Mouse (Mus musculus) G1E (cell line): ENCODE results near the gene C3. TPM values are rescaled to one million over a fixed set of nuclear protein-coding genes. Genes with fewer than 3 reads are reported as not detected.

ENCODE experiments used
- ATAC-seq: 2 replicates; pipeline ENCODE4 v1.8.0; 2016; ENCODE audit warnings: mild to moderate bottlenecking; ENCODE audit not compliant: insufficient number of reproducible peaks, poor library complexity, low FRiP score, severe bottlenecking; ENCODE audit errors: extremely low read depth
- DNase-seq: peaks from one replicate; pipeline ENCODE4 v3.0.0; 2012; ENCODE audit warnings: low spot score
- H3K27me3 ChIP-seq: 2 replicates; pipeline ENCODE4 v1.6.1; 2012; ENCODE audit warnings: mild to moderate bottlenecking, low read length, inconsistent platforms; ENCODE audit not compliant: insufficient read depth
- H3K36me3 ChIP-seq: replicated peaks from 2 replicates; pipeline ENCODE3; 2012; ENCODE audit warnings: mild to moderate bottlenecking, inconsistent platforms
- H3K4me1 ChIP-seq: 2 replicates; pipeline ENCODE4 v1.6.1; 2012; ENCODE audit warnings: low read depth, low read length, inconsistent platforms, mixed read lengths; ENCODE audit not compliant: insufficient read depth
- H3K4me3 ChIP-seq: 2 replicates; pipeline ENCODE4 v1.5.1; 2012; ENCODE audit warnings: low read depth, mild to moderate bottlenecking, inconsistent platforms, low read length, moderate library complexity, mixed read lengths
- H3K9me3 ChIP-seq: replicated peaks from 2 replicates; pipeline ENCODE4 v1.6.1; 2012; ENCODE audit warnings: inconsistent platforms
- CTCF ChIP-seq: IDR thresholded peaks from 2 replicates; pipeline ENCODE4 v1.5.1; 2012; ENCODE audit warnings: low read depth, low read length, inconsistent platforms, mixed read lengths
- GATA1 ChIP-seq: IDR thresholded peaks from 2 replicates; pipeline ENCODE4 v1.6.1; 2012; ENCODE audit warnings: borderline replicate concordance, low read length, inconsistent platforms, mixed read lengths
- GATA2 ChIP-seq: IDR thresholded peaks from 2 replicates; pipeline ENCODE4 v1.6.1; 2012; ENCODE audit warnings: low read depth, low read length, inconsistent platforms, borderline replicate concordance
- POLR2AphosphoS5 ChIP-seq: IDR thresholded peaks from 2 replicates; pipeline ENCODE4 v1.6.1; 2012; ENCODE audit warnings: low read depth, low read length, inconsistent platforms; ENCODE audit not compliant: insufficient replicate concordance
- TAL1 ChIP-seq: conservative IDR thresholded peaks from 2 replicates; pipeline ENCODE4 v1.6.1; 2012; ENCODE audit warnings: low read depth, low read length, inconsistent platforms, mixed read lengths
- polyA plus RNA-seq: library from polyadenylated mRNA; stranded (reverse); fragments of >175 nt; gene quantifications from 2 replicates; pipeline ENCODE4 v1.2.3, GENCODE M21; 2012
- total RNA-seq, 2 experiments: library from RNA; stranded (forward) in 1 of 2; stranded (reverse) in 1 of 2; fragments of 200-1000 nt in 1 of 2; fragments of >200 nt in 1 of 2; fragmentation: Nextera tagmentation in 1 of 2; gene quantifications; 2 replicates each; pipeline ENCODE4 v1.2.3; 2014 to 2017

C3 gene
- total and polyA plus RNA-seq, 3 experiments, result 0.04 to 0.27 TPM; not detected in 1

- ATAC-seq (peak; percentile 30; the same call in 1 of the 2 replicates), DNase-seq (no peak)
- H3K27me3 ChIP-seq, result peaks cover 3% of the 10 kb centered on the region
- TF ChIP-seq CTCF, result no peak
- TF ChIP-seq POLR2AphosphoS5, result no peak
- no peak for TF ChIP-seq GATA1
- no peak for TF ChIP-seq TAL1
- TF ChIP-seq GATA2, result no peak
- peaks cover 26% of the 10 kb centered on the region for H3K4me1 ChIP-seq
- H3K36me3 ChIP-seq, result peaks cover 75% of the 10 kb centered on the region
- no peaks in the 10 kb centered on the region for H3K9me3 ChIP-seq
- H3K4me3 ChIP-seq, result no peak overlapping the region
These were observed 33.9 kb upstream of the C3 start for GRCm38 (mm10) chr17:57261796-57262195.

DNA sequence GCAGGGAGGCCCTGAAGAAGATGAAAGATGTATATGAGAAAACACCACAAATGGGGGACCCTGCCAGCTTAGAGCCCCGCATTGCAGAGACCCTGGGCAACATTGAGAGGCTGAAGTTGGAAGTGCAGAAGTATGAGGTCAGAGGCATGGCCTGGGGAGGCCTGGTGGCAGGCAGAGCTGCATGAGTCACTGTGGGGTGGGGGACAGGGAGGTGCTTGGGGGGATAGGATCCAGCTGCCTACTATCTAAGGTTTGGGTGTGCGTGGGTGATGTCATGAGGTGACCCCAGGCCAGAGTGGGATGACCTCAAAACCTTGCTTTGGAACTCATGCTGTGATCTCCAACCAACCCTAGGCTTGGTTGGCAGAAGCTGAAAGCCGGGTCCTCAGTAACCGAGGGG lies 33.4 kb upstream of the C3 start:
- no peak overlapping the region for H3K4me3 ChIP-seq
- DNase-seq, result no peak
- no peak for TF ChIP-seq GATA1
- TF ChIP-seq CTCF, result no peak
- no peak for TF ChIP-seq GATA2
- no peak for TF ChIP-seq TAL1
- TF ChIP-seq POLR2AphosphoS5, result no peak
- no peak for ATAC-seq
- H3K9me3 ChIP-seq, result no peaks in the 10 kb centered on the region
- peaks cover 80% of the 10 kb centered on the region for H3K36me3 ChIP-seq
- H3K27me3 ChIP-seq, result peaks cover 2% of the 10 kb centered on the region
- H3K4me1 ChIP-seq, result peaks cover 31% of the 10 kb centered on the region

DNA sequence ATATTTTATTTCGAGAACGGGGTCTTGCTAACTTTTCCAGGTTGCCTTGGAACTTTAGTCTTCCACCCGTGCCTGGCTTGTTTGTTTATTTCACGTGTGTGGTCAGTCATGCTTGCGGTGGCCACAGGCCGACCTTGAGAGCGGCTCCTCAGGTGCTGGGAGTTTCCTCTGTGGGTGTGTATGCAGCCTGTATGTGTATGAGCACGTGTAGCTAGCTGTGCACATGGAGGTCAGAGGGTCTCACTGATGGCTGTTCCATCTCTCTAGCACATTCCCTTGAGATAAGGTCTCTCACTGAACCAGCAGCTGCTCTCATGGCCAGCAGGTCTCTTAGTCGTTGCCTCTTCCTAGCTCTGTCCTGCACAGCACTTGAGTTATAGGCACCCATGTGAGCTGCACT lies 32.4 kb upstream of the C3 start:
- TF ChIP-seq GATA2, result no peak
- TF ChIP-seq POLR2AphosphoS5, result no peak
- TF ChIP-seq GATA1, result no peak
- no peak for TF ChIP-seq CTCF
- no peak for TF ChIP-seq TAL1
- H3K36me3 ChIP-seq, result peaks cover 89% of the 10 kb centered on the region
- ATAC-seq, result no peak

DNA sequence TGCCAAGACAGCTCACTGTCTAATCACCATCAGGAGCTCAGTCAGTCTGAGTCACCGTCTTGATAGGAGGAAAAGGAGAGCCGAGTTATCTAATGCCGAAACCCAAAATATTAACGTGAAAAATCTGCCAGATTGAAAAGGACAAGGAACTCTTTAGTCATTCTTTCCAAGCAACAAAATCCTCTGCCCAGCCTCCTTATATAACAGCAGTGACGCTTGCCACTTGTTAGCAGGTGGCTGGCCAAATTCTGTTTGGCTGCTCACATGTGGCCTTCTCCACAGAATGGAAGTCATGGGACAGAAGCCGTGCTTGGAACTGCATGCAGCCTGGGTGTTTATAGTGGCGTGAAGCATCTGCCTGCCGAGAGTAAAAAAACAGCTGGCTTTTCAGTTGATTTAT lies 31.8 kb upstream of the C3 start:
- Histone ChIP-seq H3K4me1 (peaks cover 23% of the 10 kb centered on the region), H3K36me3 (peaks cover 94% of the 10 kb centered on the region), H3K27me3 (no peaks in the 10 kb centered on the region), H3K9me3 (no peaks in the 10 kb centered on the region), H3K4me3 (no peak overlapping the region)
- DNase-seq, result no peak
- TF ChIP-seq TAL1, result no peak
- TF ChIP-seq GATA2, result no peak
- TF ChIP-seq CTCF, result no peak
- TF ChIP-seq POLR2AphosphoS5, result no peak
- TF ChIP-seq GATA1, result no peak
- no peak for ATAC-seq

More for the DNA sequence above, 32.4 kb upstream of the C3 start:
- no peak for DNase-seq
- Histone ChIP-seq H3K9me3 (no peaks in the 10 kb centered on the region), H3K27me3 (no peaks in the 10 kb centered on the region), H3K4me3 (no peak overlapping the region), H3K4me1 (peaks cover 29% of the 10 kb centered on the region)

- peaks cover 16% of the 10 kb centered on the region for H3K4me1 ChIP-seq
- H3K36me3 ChIP-seq, result peaks cover 96% of the 10 kb centered on the region
These were observed 30.3 kb upstream of the C3 start for GRCm38 (mm10) chr17:57258191-57258590.

GRCm38 (mm10) chr17:57256921-57257485 lies 29.1 kb upstream of the C3 start:
- no peaks in the 10 kb centered on the region for H3K27me3 ChIP-seq
- peaks cover 92% of the 10 kb centered on the region for H3K36me3 ChIP-seq

More at GRCm38 (mm10) chr17:57258191-57258590, 30.3 kb upstream of the C3 start:
- H3K27me3 ChIP-seq, result no peaks in the 10 kb centered on the region
- ATAC-seq (no peak), DNase-seq (no peak)
- no peaks in the 10 kb centered on the region for H3K9me3 ChIP-seq
- TF ChIP-seq GATA2 (no peak), GATA1 (no peak), POLR2AphosphoS5 (no peak), CTCF (no peak), TAL1 (no peak)
- no peak overlapping the region for H3K4me3 ChIP-seq

More at GRCm38 (mm10) chr17:57256921-57257485, 29.1 kb upstream of the C3 start:
- TF ChIP-seq TAL1 (no peak), GATA1 (no peak), GATA2 (no peak), CTCF (no peak), POLR2AphosphoS5 (no peak)
- Histone ChIP-seq H3K4me1 (peaks cover 15% of the 10 kb centered on the region), H3K4me3 (no peak overlapping the region), H3K9me3 (no peaks in the 10 kb centered on the region)
- no peak for DNase-seq
- ATAC-seq, result no peak
